Mouse (Mus musculus) left cerebral cortex, postnatal 36 days (tissue): ENCODE measurements at regions not wholly inside any gene's neighbourhood (a gene's known extent, or its start where the extent isn't known, plus 50 kb on each side); places are given as distances from the start of the nearest gene placed in this dataset.
"Not testable (repeated sequence)": the region's sequence is repeated elsewhere in the genome, so short reads cannot be mapped to it uniquely, and the experiment has no call there.

Source experiments
- DNase-seq, 2 experiments: peaks; one replicate each; pipeline ENCODE4 v3.0.0; 2021 to 2022; ENCODE audit warnings: low spot score in 2 of 2, mixed read lengths in 1 of 2
- intact Hi-C: fragments of 180-260 bp; cut with DNase I; formaldehyde crosslinking; loops from one replicate; pipeline ENCODE4 v1.15.1; 2025

DNA sequence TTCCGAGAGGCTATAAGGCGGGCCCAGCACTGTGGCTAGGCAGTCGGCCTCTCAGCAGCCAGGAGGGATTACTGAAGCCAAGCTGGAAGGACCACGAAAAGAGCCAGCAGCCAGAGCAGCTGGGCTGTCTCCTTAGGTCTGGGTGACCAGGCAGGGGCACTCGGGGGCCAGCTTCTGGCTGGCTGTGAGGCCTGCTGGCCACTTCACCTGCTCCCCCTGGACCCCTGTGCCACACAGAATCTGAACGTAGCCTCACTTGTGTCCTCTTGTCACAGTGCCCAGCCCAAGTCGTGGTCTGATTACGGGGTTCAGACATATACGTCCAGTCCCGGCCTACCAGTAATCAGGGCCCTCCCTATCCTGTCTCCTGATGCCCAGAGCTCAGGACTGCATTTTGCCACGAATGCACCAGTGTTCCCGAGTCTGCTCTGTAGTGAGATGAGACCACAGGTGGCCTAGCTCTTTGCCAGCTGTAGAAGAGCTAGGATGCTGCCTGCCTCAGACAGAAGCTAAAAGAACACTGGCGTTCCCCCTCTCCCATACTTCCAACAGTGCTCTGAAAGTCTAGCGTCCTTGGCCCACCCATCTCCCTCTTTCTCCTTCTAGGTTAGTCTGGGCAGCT, 89.4 kb upstream of the Lemd2 start:
- DNase-seq, result no peak
- intact Hi-C loops, result no loop called here

DNA sequence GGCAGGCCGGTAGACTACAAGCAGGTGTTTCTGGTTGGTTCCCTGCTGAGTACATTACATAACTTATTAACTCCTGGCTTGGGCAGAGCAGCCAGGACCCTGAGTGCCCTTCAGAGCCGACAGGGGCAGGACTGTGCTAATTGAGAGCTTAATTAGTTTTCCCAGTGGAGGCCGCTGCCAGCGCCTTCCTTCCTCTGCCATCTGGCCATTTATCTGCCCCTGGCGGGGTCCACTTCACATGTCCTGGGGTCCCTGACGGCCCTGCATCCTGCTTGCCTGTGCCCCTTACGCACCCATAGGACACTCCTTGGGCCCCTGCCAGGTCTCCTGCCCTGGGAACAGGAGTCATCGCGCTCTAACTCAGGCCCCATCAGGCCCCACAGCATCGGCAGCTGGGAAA, 87.4 kb upstream of the Lemd2 start:
- intact Hi-C loops, result no loop called here
- no peak for DNase-seq

DNA sequence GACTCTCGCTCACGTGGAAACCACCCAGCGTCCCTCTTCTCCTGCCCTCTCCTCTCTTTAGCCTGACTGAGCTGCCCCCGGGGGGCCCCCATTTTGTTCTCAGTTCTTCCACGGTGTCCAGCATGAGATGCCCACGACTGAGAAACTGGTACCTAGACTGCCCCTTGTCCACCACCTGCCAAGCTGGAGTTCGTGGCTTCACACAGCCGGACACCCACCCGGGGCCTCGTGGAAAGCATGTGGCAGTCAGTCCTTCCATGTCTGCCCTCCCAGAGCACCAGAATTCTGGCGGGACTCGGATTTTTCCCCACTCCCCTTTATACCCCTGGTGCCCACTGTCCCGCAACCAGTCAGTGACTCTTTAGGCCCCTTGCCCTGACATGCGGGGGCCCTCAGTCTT, 86.9 kb upstream of the Lemd2 start:
- DNase-seq, result no peak
- intact Hi-C loops, result no loop called here

DNA sequence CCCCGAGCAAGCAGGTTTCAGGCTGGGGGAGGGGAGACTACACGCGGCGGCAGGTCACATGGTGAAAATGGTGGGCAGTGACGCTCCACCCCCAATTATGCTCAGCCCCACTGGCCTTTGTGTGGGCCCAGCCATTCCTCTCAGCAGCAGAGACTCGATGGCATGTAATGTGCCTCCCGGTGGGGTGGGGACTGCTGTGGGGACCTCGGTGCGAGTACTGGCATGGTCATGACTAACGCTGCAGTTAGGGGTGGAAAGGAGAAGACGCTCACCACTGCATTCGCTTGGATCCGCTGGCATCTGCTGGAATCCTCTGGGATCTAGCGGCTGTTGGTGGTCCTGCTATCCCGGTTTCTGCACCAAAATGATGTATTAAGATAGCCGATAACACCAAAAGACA, 86.0 kb upstream of the Lemd2 start:
- no peak for DNase-seq
- intact Hi-C loops, result no loop called here

DNA sequence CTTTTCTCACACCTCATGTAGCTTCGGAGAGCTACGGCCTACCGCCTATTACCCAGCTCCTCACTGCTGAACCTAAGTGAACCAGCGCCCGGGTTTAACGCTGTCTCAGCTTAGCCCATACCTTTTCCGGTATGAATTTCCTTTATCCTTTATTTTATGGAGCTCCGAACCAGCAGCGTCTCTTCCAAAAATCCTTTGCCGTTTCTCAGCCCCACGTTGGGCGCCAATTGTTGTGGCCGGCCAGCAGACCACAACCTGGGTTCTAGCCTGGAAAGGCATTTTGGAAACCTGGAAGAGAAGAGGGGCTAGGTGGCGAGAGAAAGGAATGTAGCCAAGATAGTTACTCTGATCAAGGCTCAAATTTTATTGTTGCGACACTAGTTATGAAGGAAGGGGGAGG, 85.5 kb upstream of the Lemd2 start:
- intact Hi-C loops, DNase-seq: not testable (repeated sequence)

DNA sequence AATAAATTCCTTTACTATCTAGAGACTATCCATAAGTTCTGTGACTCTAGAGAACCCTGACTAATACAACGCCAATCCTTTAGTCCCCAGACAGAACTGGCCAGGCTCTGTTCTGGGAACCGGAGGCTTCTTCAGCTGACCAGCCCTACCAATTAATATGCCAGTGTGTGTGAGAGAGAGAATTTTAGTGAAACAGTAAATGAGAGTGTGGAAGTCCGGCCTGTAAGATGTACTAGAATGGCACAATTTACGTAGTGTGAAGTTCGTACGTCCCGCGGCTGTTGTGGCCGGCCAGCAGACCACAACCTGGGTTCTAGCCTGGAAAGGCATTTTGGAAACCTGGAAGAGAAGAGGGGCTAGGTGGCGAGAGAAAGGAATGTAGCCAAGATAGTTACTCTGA, 83.7 kb upstream of the Lemd2 start:
- DNase-seq, intact Hi-C loops: not testable (repeated sequence)

DNA sequence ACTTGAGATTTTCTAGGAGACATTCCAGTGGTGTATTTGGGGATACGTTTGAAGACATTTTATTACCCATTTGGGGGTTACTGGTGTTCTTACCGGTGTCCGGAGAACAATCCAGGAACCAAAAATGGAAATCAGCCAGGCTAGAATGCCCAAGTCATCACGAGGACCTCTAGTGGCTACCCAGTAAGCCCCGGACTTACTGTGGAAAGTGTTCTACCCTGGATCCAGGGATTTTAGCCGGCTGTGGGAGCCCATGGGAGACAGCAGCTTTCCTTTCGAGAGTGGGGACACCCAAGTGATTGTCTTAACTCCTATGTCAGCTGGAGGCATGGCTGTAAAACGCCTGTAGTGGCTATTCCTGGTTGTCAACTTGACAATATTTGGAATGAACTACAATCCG, 77.0 kb upstream of the Lemd2 start:
- intact Hi-C loops, result no loop called here
- DNase-seq, result no peak

DNA sequence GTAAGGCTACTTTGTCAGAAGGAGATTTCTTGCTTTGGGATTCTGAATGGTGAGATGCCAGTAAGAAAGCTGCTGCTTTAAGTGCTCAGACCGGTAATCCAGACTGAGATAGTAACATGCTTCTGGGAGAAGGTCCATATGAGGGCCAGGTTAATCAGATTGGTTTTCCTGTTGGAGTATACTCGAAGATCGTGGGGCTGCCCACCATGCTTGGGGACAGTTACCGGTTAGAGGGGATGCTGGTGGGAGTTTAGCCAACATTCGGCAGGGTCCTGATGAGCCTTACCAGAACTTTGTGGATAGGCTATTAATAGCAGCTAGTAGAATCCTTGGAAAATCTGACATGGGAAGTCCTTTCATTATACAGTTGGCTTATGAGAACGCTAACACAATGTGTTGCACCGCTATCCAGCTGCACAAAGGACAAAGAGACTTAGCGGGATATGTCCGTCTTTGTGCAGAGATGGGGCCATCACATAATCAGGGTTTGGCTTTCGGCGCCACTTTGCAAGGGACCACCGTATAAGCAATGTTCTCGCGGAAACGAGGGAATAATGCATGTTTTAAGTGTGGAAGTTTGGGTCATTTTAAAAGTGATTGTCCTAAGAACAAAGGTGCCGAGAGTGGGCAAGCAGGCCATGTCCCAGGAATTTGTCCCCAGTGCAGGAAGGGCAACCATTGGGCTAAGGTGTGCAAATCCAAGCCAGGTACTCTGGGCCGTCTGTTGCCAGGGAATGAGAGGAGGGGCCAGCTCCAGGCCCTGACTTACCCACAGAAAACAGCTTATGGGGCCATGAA, 75.4 kb upstream of the Lemd2 start:
- DNase-seq, intact Hi-C loops: not testable (repeated sequence)

DNA sequence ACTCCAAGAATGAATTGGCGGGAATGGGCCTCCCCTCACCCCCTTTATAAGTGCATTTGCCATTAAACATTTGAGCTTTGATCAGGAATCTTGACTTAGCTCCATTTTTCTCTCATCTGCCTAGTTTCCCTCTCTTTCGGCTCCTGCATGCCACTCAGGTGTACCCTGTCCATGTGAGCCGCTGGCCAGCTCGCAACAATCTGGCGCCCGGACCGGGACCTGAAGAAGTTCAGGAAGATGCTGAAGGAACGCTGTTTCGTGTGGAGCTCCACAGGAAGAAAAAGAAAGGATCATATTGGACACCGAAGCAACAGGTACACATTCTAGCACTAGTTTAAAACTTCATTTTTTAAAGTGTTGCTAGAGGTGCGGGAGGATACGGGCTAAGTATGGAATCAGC, 73.5 kb upstream of the Lemd2 start:
- intact Hi-C loops, DNase-seq: not testable (repeated sequence)

DNA sequence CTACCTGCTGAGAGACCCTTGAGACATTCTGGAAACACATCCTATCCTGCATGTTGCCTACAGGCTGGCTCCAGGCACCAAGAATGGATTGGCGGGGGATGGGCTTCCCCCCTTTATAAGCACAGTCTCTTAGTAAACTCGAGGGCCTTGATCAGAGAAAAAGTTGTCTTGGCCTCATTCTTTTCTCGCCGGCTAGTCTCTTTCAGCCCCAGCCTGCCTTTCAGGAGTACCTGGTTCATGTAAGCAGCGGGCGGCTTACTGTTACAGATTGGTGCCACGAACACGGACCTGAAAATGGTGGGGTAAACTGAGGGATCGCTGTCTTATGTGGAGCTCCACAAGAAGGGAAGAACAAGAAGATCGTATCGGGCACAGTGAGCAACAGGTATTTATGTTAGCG, 67.5 kb upstream of the Lemd2 start:
- intact Hi-C loops, DNase-seq: not testable (repeated sequence)

DNA sequence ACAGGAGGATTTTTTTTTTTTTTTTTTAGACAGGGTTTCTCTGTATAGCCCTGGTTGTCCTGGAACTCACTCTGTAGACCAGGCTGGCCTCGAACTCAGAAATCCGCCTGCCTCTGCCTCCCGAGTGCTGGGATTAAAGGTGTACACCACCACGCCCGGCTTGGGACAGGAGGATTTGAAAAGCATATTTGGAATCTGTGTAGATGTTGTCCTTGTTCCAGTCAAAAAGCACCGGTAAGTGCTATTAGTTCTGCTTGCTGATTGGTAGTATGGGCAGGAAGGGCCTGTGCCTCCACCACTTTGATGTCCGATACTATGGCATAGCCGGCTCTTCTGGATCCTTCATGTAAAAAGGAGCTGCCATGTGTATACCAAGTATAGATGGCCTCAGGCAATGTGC, 66.5 kb upstream of the Lemd2 start:
- intact Hi-C loops, DNase-seq: not testable (repeated sequence)

DNA sequence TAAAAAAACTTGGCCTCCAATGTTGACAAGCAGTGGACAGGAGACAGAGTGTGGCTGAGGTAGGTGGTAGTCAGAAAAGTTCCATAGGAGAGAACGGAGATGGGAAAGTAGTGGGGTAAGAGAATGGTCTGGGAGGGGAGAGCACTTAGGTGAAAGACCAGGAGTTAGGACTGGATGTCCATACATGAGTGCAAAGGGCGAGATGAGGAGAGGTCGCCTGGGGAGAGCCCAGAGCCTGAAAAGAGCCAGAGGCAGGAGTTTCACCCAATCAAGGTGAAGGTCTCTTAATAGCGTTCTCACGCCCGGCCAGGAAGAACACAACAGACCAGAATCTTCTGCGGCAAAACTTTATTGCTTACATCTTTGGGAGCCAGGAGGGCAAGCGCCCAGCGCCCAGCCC, 60.3 kb upstream of the Lemd2 start:
- DNase-seq, intact Hi-C loops: not testable (repeated sequence)

DNA sequence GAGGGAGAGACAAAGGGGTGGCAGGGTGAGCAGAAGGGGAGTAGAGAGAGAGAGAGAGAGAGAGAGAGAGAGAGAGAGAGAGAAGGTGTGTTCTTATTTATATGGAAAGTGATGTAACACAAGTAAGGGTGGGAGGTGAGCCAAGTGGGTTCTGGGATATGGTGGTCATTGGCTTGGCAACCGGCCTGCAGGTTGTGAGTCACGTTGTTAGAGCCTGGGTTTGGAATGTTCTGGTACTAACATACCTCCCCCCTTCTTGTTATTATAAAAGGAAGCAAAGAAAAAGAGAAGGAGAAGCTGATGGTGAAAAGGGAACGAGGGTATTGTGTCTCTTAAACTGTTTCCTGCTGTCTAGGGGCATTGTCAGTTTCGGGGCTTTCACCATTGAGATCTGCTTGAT, 58.3 kb upstream of the Lemd2 start:
- intact Hi-C loops, result no loop called here
- no peak for DNase-seq

DNA sequence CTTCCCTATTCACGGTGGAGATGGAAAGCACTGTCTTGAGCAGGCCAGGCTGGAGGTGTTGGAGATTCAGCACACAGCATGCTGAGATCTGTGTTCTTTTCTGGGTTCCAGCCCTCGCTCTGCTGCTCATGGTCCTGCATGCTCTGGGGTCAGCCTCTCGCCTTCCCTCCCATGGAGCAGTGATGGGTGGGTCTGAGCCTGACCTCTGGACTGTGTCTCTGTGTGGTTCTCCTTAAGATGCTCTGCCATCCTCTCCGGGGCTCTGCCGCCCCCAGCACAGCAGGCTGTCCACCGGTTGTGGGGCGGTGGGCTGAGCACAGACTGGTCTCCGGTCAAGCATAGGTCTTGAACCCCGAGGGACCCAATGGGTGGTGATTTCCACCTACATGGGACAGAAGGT, 57.7 kb upstream of the Lemd2 start:
- no peak for DNase-seq
- intact Hi-C loops, result no loop called here

DNA sequence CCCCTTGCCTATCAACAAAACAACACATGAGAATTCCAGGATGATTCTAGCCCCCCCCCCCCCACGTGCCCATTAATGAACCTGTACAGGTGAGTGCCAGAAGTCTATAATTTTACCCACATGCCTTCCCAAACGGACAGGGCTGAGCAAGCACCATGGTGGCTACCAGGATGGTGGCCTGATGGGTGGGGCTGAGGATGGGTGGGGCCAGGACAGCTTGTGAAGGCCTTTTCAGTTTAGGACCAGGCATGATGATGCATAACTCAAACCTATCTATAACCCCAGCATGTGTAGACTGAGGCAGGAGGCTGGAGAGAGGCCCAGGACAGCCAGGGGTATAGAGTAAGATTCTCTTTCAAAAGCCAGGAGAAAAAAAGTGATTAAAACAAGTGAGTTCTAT, 57.0 kb upstream of the Lemd2 start:
- intact Hi-C loops, result no loop called here
- DNase-seq, result no peak

DNA sequence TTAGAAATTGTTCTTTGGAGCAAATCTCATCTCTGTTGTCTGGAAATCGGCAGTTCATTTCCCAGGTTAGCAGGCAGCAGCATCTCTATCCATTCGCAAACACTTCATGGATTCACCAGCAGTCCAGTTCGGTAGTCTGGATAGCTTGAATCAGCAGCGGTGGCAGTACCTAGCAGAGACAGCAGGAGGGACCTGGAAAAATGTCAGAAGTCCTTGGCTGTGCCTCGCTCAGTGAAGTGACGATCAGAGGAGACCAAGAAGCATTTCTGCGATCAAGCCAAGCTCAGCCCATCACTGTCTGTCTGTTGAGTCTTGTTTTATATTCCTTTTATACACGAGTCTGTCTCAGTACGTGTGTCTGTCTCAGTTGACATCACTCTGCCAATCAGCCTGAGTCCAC, 55.8 kb upstream of the Lemd2 start:
- no peak for DNase-seq
- intact Hi-C loops, result no loop called here

DNA sequence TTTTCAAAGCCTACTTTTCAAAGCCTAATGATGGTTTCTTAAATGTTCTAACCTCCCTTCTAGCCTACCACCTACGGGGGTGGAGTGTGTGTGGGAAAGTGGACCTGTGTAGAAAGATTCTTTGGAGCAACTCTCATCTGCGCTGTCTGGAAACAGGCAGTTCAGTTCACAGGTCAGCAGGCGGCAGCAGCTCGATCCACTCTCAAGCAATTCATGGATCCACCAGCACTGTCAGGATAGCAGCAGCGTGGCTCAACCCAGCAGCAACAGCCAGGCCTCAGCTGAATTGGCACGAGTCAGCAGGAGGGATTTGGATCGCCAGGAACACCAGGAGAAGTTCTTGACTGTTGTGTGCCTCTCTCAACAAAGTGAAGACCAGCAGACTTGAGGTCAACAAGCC, 53.1 kb upstream of the Lemd2 start:
- intact Hi-C loops, result no loop called here
- DNase-seq, result no peak

DNA sequence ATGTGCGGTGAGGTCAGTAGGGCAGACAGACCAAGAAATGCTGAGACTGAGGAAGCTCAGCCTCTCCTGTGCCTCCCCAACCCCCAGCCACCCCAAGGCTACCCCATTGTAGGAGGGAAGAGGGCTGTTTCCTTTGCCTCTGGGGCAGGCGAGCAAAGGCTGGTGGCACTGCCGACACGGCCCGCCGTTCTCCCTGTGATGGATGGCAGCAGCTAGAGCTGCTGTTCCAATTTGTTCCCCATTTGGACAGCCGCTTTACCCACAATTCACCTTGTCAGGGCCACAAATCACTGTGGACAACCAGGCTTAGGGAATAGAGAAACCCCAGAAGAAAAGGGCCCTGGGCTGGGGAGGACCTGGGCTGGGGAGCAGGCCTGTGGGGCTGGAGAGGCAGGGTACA, 51.5 kb upstream of the Lemd2 start:
- intact Hi-C loops, result no loop called here
- no peak for DNase-seq
